Mouse (Mus musculus) ES-Bruce4 (cell line): ENCODE measurements around the gene Spata13.

Experiments
- CTCF ChIP-seq: IDR thresholded peaks from one replicate; pipeline ENCODE4 v1.8.1; 2011; ENCODE audit warnings: low read depth, low read length
- EP300 ChIP-seq: IDR thresholded peaks from 2 replicates; pipeline ENCODE4 v1.6.1; 2011; ENCODE audit warnings: low read depth, low read length; ENCODE audit not compliant: insufficient read depth
- POLR2A ChIP-seq: IDR thresholded peaks from one replicate; pipeline ENCODE4 v1.8.1; 2011; ENCODE audit warnings: low read length; ENCODE audit not compliant: insufficient read depth

DNA sequence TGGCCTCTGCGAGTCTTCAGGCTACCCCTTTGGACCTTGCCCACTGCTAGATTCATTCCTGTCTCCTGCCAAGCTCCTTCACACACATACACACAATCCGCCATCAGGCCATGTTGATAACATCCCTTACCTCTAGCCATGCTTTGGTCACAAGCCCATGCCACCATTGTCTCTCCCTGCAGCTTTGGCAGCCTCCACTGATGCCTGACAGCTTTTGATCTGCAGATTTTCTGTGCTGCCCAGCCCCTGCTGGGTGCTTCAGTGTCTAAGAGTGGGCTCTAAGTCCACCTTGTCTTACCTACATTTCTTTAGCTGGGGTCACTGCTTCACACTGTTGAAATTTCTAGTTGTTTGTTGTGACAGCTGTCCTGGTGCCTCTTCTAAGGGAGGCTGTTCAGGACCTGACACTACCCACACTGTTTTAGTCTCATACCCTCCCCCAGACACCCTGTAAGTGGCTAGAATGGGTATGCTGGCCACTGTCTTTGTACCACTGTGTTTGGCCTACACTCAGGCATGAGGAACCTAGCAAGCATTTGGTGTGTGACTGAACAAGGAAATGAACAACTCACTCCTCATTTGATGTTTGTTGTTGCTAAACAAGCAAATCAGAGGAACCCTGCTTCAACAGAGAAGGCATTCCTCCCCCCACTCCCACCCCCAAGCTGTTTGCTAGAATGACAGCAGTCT, 43.0 kb downstream of the Spata13 start:
- TF ChIP-seq CTCF (no peak), POLR2A (no peak), EP300 (no peak)
